Mouse (Mus musculus): ENCODE measurements around the gene Ccdc14. TPM values are rescaled to one million over a fixed set of nuclear protein-coding genes. Genes with fewer than 3 reads are reported as not detected.

Ccdc14 gene
- polyA plus RNA-seq, 1 experiment, result 3.0 TPM

- 94% methylated on average over 4 of the region's 4 CpGs for WGBS
- TF ChIP-seq CTCF (IDR thresholded peaks at IDR 0.05; ENCODE audit: borderline replicate concordance, control insufficient read depth, extremely low read depth, insufficient read depth, low read length, poor library complexity) (no peak), POLR2A (IDR thresholded peaks at IDR 0.05; ENCODE audit: control insufficient read depth, extremely low read depth, insufficient read depth, low read length, poor library complexity) (no peak)
- Histone ChIP-seq H3K36me3 (ENCODE audit: control insufficient read depth, insufficient read depth, low read length) (no peaks in the 10 kb centered on the region), H3K27me3 (ENCODE audit: control insufficient read depth, insufficient read depth, low read length) (no peaks in the 10 kb centered on the region), H3K4me3 (ENCODE audit: control insufficient read depth, insufficient read depth, low read length) (no peak overlapping the region), H3K27ac (ENCODE audit: control insufficient read depth, insufficient read depth, low read length) (no peak overlapping the region), H3K4me1 (replicated peaks; ENCODE audit: control insufficient read depth, insufficient read depth, low read length) (no peaks in the 10 kb centered on the region)
- DNase-seq, result no peak
Measured at GRCm38 (mm10) chr16:34768436-34768835, 78.0 kb downstream of the Ccdc14 start.

- TF ChIP-seq POLR2A (IDR thresholded peaks at IDR 0.05; ENCODE audit: control insufficient read depth, extremely low read depth, insufficient read depth, low read length, poor library complexity) (no peak), CTCF (IDR thresholded peaks at IDR 0.05; ENCODE audit: borderline replicate concordance, control insufficient read depth, extremely low read depth, insufficient read depth, low read length, poor library complexity) (no peak)
- WGBS, result 30% methylated on average over 4 of the region's 4 CpGs
Measured at GRCm38 (mm10) chr16:34770127-34770526, 79.7 kb downstream of the Ccdc14 start.

GRCm38 (mm10) chr16:34772445-34773032 lies 82.1 kb downstream of the Ccdc14 start:
- TF ChIP-seq CTCF (IDR thresholded peaks at IDR 0.05; ENCODE audit: borderline replicate concordance, control insufficient read depth, extremely low read depth, insufficient read depth, low read length, poor library complexity), result no peak
- no peak for TF ChIP-seq POLR2A (IDR thresholded peaks at IDR 0.05; ENCODE audit: control insufficient read depth, extremely low read depth, insufficient read depth, low read length, poor library complexity)
- Histone ChIP-seq H3K4me3 (ENCODE audit: control insufficient read depth, insufficient read depth, low read length) (no peak overlapping the region), H3K27me3 (ENCODE audit: control insufficient read depth, insufficient read depth, low read length) (no peaks in the 10 kb centered on the region), H3K4me1 (replicated peaks; ENCODE audit: control insufficient read depth, insufficient read depth, low read length) (no peaks in the 10 kb centered on the region), H3K36me3 (ENCODE audit: control insufficient read depth, insufficient read depth, low read length) (no peaks in the 10 kb centered on the region), H3K27ac (ENCODE audit: control insufficient read depth, insufficient read depth, low read length) (no peak overlapping the region)
- WGBS, result 37% methylated on average over 4 of the region's 4 CpGs
- DNase-seq, result no peak

More at GRCm38 (mm10) chr16:34770127-34770526, 79.7 kb downstream of the Ccdc14 start:
- Histone ChIP-seq H3K27ac (ENCODE audit: control insufficient read depth, insufficient read depth, low read length) (no peak overlapping the region), H3K4me3 (ENCODE audit: control insufficient read depth, insufficient read depth, low read length) (no peak overlapping the region), H3K36me3 (ENCODE audit: control insufficient read depth, insufficient read depth, low read length) (no peaks in the 10 kb centered on the region), H3K4me1 (replicated peaks; ENCODE audit: control insufficient read depth, insufficient read depth, low read length) (no peaks in the 10 kb centered on the region), H3K27me3 (ENCODE audit: control insufficient read depth, insufficient read depth, low read length) (no peaks in the 10 kb centered on the region)
- DNase-seq, result no peak

Other genes with a start within 250 kb of the Ccdc14 start
- gene Kalrn, start 117.1 kb upstream of the Ccdc14 start, polyA plus RNA-seq (2012; rRNA removed), result 2.9 and 3.2 TPM in 2 replicates
- gene Ropn1, start 40.7 kb upstream of the Ccdc14 start, polyA plus RNA-seq (2012; rRNA removed), result not detected in 2 replicates
- gene Mylk, start 54.6 kb downstream of the Ccdc14 start, polyA plus RNA-seq (2012; rRNA removed), result 7.2 and 7.6 TPM in 2 replicates

Data from thymus, adult 2 months (tissue).